Mouse (Mus musculus) brain, embryonic 14.5 days (tissue): ENCODE measurements around the gene Adh7. TPM values are rescaled to one million over a fixed set of nuclear protein-coding genes. Genes with fewer than 3 reads are reported as not detected.

Experiments
- DNase-seq: peaks from one replicate; pipeline ENCODE4 v3.0.0-alpha.2; 2011; ENCODE audit warnings: low read depth
- CTCF ChIP-seq: fragments of 200-500 bp; IDR thresholded peaks from 2 replicates; pipeline ENCODE4 v1.5.1; 2012; ENCODE audit warnings: inconsistent platforms, mild to moderate bottlenecking, moderate library complexity, borderline replicate concordance; ENCODE audit not compliant: insufficient read depth, insufficient read length; ENCODE audit errors: extremely low read depth
- POLR2A ChIP-seq: fragments of 200-500 bp; IDR thresholded peaks from 2 replicates; pipeline ENCODE4 v1.6.1; 2012; ENCODE audit warnings: mild to moderate bottlenecking, inconsistent platforms, borderline replicate concordance; ENCODE audit not compliant: poor library complexity, insufficient read depth, insufficient read length, severe bottlenecking; ENCODE audit errors: extremely low read depth
- polyA plus RNA-seq: library from polyadenylated mRNA; depleted of rRNA; stranded (reverse); fragments of >200 nt; gene quantifications from 2 replicates; pipeline ENCODE4 v1.2.3, GENCODE M21; 2012; rRNA removed

The Adh7 gene
- polyA plus RNA-seq, 1 experiment, result 0.68 TPM

DNA sequence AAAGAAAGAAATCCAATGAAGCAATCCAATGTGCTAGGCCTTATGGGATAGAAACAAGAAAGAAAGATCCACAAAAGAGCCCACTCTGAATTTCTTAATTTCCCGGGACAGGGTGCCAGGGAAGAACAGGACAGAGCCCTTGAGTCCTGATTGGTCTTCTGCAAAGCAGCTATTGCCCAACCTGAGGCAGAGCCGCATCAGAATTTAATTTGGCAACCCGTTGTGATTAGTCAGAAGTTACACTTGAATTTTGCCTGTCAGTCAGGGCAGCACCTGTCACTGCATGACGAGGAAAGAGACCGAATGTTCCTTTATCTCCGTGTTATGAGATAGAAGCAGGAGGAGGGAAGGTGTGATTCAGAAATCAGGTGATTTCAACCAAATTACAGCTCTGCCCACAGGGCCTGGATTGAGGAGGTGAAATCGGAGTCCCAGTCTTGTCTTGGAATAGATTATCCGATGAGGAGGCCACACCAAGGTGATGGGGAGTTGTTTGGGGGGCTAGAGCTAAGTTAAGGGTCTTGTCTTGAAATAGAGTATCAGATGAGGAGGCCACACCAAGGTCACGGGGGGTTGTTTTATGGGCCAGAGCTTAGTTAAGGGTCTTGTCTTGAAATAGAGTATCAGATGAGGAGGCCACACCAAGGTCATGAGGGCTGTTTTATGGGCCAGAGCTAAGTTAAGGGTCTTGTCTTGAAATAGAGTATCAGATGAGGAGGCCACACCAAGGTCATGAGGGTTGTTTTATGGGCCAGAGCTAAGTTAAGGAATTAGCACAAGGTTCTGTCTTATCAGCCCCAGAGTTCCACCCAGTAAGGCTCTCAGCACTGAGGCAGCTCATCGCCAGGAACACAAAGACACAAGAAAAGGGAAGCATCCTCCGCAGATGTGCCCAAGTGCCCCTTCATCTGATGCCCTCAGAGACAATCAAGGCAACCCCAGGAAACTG is 43.4 kb downstream of the Adh7 start, which contains the start of gene Adh1:
Gene Adh1, plus strand, starts transcription at position 271 of the 949 bp plus-strand sequence.
- TF ChIP-seq CTCF, result no peak
- no peak for TF ChIP-seq POLR2A
- DNase-seq, result no peak

DNA sequence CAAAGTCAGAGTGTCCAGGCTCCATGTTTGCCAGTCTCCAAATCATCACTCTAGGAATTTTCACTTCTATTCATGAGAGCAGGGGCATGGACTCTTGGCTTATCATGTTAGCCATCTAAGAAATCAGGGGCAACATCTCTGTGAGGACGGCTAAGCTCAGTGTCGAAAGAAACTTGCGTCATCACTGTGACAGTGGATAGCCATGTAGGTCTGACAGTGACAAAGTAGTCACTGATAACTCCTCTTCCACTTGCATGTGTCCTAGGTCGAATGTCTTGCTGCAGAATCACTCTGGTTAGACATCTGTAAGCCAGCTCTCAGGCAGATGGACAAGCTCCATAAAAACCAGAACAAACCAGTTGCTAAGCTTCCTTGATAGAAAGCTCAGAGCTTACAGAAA is 45.0 kb downstream of the Adh7 start:
- DNase-seq, result no peak
- no peak for TF ChIP-seq CTCF
- TF ChIP-seq POLR2A, result no peak

DNA sequence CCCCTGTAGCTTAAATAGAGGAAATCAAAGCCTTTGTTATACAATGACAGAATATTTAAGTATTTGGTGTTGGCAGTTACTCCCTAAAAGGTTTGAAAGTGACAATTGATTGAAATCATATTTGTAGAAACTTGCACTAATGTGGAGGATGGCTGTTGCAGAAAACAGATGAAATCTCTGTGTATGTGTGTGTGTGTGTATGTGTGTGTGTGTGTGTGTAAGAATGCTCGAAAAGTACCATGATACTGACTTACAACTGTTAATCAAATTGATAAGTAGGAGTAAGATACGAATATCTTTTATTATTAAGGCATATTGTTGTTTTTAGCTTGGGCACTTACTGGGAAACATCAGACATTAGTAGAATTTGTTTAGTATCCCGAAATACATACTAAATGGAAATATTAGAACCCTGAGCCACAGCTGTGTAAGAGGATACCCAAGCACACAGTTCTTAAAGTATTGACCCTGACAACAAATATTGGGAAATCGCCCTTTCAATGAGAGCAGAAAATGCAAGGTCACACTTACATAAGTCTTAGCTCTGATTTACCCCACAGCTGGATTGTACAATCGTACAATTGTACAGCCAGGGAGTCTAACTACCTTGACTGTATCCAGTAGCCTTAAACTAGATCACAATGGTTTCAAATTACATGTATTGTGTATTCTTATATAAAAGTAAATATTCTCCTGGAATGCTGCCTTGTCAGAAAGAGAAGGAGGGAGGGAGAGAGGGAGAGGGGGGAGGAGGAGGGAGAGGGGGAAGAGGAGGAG is 45.8 kb downstream of the Adh7 start:
- DNase-seq, result no peak
- TF ChIP-seq CTCF, result no peak
- no peak for TF ChIP-seq POLR2A

DNA sequence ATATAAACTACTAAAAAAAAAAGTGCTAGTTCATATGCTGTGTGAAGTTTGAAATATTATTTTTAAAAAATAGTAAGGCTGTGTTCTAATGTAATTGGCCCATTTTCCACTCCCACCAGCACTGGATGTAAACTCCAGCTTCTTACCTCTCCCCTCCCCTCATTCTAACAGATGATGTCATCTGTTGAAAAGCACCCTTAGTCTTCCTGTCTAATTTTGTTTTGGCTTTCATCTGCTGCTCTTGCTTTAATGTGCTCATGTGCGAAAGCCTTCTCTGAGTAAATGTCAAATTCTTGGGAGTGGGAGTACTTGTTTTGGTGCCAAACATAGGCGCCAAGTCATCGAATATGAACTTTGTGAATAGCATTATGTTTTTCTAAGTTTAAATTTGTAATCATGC is 47.1 kb downstream of the Adh7 start:
- TF ChIP-seq POLR2A (no peak), CTCF (no peak)
- peak; percentile 47 for DNase-seq

DNA sequence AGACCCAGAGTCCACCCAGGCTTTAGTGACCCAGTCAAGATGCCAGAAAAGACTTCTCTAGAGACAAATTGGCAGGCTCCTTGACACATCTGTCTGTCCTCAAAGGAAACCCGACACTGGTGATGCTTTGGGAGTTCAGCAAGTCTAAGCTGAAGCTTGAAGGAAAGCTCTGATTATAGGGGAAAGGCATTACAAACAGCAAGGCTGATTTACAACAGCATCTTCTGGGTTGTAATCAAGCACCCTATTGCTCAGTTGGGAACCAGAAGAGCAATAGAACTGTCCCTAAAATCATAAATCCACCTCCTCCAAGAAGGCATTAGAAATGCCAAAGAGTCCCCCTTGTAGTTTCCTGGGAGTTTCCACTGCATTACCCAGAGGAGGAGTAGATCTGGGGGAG is 52.9 kb downstream of the Adh7 start:
- no peak for TF ChIP-seq POLR2A
- TF ChIP-seq CTCF, result no peak
- DNase-seq, result no peak

DNA sequence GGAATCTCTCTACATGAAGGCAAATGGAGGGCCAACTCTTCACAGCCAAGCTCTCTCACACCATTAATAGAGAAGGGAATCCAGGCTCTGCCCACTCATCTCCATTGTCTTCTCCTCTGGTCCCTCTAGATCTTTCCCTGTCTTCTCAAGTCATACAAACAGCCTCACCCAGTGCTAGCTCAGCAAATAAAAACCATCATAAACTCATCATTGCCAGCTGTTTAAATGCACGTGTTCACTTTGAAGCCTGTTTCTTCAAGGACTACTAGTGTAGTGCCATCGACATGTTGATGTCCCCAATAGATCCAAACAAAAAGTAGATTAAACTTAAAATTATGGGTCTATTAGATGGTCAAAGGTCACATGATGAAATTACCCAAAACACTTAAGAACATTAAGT is 53.7 kb downstream of the Adh7 start:
- no peak for DNase-seq
- no peak for TF ChIP-seq CTCF
- TF ChIP-seq POLR2A, result no peak

DNA sequence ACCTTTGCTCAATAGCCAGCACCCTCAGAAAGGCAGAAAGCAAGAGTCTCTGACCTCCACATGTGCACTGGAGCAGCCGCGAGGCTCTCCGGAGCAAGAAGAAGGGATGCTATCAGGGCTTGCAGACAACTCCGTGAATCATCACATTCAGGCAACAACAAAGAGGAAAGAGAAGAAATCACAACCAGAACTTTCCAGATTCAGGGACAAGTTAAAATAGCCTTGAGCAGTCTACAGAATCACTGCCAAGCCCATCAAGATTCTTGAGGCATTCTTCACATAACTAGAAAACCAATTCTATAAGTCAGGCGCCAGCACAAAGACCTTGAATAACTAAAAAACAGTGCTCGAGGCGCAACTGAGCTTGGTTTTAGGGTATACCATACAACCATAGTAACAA is 55.5 kb downstream of the Adh7 start:
- DNase-seq, result no peak
- TF ChIP-seq CTCF (no peak), POLR2A (no peak)

DNA sequence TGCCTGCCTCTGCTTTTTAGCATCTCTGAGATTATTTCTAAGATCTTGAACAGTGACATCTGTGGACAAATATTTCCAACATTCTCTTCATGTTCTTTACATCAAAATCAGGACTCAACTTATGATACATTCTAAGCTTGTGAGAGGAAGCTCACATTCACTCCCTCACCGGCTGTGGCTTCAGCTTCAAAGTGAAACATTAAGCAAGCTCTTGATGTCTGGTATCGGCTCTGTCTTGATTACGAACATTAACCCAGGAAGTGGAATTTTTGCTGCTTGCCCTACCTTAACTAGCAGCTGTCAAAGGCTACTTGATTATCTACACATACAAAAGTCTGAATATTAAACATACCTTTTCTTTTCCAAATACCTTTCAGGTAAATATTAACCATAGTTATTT is 57.5 kb downstream of the Adh7 start:
- DNase-seq, result no peak

DNA sequence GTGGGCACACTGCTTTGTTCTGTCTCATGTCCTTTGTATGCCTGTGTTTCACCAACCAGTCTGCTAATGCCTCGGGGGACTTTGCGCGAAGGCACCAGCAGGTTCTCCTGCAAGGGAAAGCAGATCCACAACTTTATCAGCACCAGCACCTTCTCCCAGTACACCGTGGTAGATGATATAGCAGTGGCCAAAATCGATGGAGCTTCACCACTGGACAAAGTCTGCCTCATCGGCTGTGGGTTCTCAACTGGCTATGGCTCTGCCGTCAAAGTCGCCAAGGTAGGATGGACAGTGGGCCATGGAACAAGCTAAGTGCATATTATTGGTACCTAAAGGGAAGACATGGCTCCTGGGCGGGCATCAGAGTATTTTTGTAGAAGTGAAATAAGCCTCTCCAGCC is 65.0 kb downstream of the Adh7 start:
- TF ChIP-seq CTCF, result no peak
- no peak for TF ChIP-seq POLR2A
- no peak for DNase-seq

More for the DNA sequence above, 57.5 kb downstream of the Adh7 start:
- TF ChIP-seq POLR2A (no peak), CTCF (no peak)

Other genes with a start within 250 kb of the Adh7 start
- 1.9 and 2.0 TPM in 2 replicates for gene Dapp1, start 236.2 kb upstream of the Adh7 start, polyA plus RNA-seq
- gene 1110002E22Rik, start 152.7 kb upstream of the Adh7 start, polyA plus RNA-seq, result 0.08 and 0.12 TPM in 2 replicates
- gene Gm5105, start 150.4 kb upstream of the Adh7 start, polyA plus RNA-seq, result 0.04 TPM in 1 of 2 replicates, not detected in the other
- gene Trmt10a, start 74.3 kb upstream of the Adh7 start, polyA plus RNA-seq, result 6.6 and 7.3 TPM in 2 replicates
- gene Mttp, start 72.8 kb upstream of the Adh7 start, polyA plus RNA-seq, result 4.7 and 4.9 TPM in 2 replicates
- not detected in 2 replicates for gene 4930579F01Rik, start 23.9 kb upstream of the Adh7 start, polyA plus RNA-seq
- gene Adh1, start 43.2 kb downstream of the Adh7 start, polyA plus RNA-seq, result 0.55 and 1.5 TPM in 2 replicates
- gene Adh6a, start 95.5 kb downstream of the Adh7 start, polyA plus RNA-seq, result 0.03 TPM in 1 of 2 replicates, not detected in the other
- 0.15 and 0.27 TPM in 2 replicates for gene Adh6b, start 124.0 kb downstream of the Adh7 start, polyA plus RNA-seq
- not detected in 2 replicates for gene Adh4, start 197.7 kb downstream of the Adh7 start, polyA plus RNA-seq
- 120 and 141 TPM in 2 replicates for gene Adh5, start 225.3 kb downstream of the Adh7 start, polyA plus RNA-seq